In genomic region chr13:31168854-31169253, GRCm38 (mm10) we compare ENCODE assay signal across 15 mouse cellular contexts.
"Had no signal": no experiment of that assay in that cellular context is flagged by ENCODE, and none has a peak within 500 bp of the region (broad histone marks: within the 10 kb centered on the region; RNA-seq: fewer than 3 reads in every experiment).

No protein-coding gene starts in this region.

- H3K4me3 ChIP-seq: layer of hippocampus, adult 2 months; liver, embryonic 13.5 days; megakaryocyte, embryonic 14.5 days; midbrain, embryonic 10.5 days; midbrain, embryonic 13.5 days; myocyte; neural tube, embryonic 13.5 days had no signal

- H3K9me3 ChIP-seq: liver, embryonic 13.5 days; megakaryocyte, embryonic 14.5 days; midbrain, embryonic 10.5 days; midbrain, embryonic 13.5 days; neural tube, embryonic 13.5 days had no signal

- H3K4me2 ChIP-seq: liver, embryonic 13.5 days; midbrain, embryonic 13.5 days; neural tube, embryonic 13.5 days had no signal

- ATAC-seq: intestine, postnatal 0 days; midbrain, embryonic 13.5 days; midbrain, embryonic 16.5 days had no signal

- DNase-seq: kidney, adult 2 months; kidney, postnatal 25 days; layer of hippocampus, adult 9-11 months; liver, embryonic 13.5 days; thymus, adult 18-20 months; thymus, postnatal 36 days had no signal

- H3K9ac ChIP-seq: liver, embryonic 13.5 days; midbrain, embryonic 13.5 days; neural tube, embryonic 13.5 days had no signal

- H3K27ac ChIP-seq: kidney, postnatal 0 days; layer of hippocampus, adult 2 months; liver, embryonic 13.5 days; midbrain, embryonic 10.5 days; midbrain, embryonic 13.5 days; neural tube, embryonic 13.5 days had no signal

- H3K36me3 ChIP-seq: liver, embryonic 13.5 days; midbrain, embryonic 10.5 days; midbrain, embryonic 13.5 days; neural tube, embryonic 13.5 days had no signal

- H3K4me1 ChIP-seq: liver, embryonic 13.5 days; megakaryocyte, embryonic 14.5 days; midbrain, embryonic 10.5 days; midbrain, embryonic 13.5 days had no signal

- H3K27me3 ChIP-seq: liver, embryonic 13.5 days; megakaryocyte, embryonic 14.5 days; midbrain, embryonic 13.5 days; neural tube, embryonic 13.5 days had no signal
